Mouse (Mus musculus): ENCODE measurements at regions not wholly inside any gene's neighbourhood (a gene's known extent, or its start where the extent isn't known, plus 50 kb on each side); places are given as distances from the start of the nearest gene placed in this dataset.
A peak's percentile ranks its signal among the peaks of the same experiment; 100 is the strongest.

GRCm38 (mm10) chr11:56148956-56149355, 108.1 kb upstream of the Nmur2 start:
- no peak overlapping the region for H3K4me2 ChIP-seq (replicated peaks)
- no peak overlapping the region for H3K27ac ChIP-seq (replicated peaks)
- 77% methylated on average over 1 of the region's 1 CpGs for WGBS
- H3K27me3 ChIP-seq, result no peaks in the 10 kb centered on the region
- no peak for ATAC-seq (replicated peaks)
- no peaks in the 10 kb centered on the region for H3K9me3 ChIP-seq
- peaks cover 13% of the 10 kb centered on the region; the same call in 1 of the 2 replicates for H3K4me1 ChIP-seq
- no peak overlapping the region for H3K4me3 ChIP-seq
- no peak overlapping the region for H3K9ac ChIP-seq (replicated peaks)
- H3K36me3 ChIP-seq, result no peaks in the 10 kb centered on the region

- H3K27me3 ChIP-seq, result no peaks in the 10 kb centered on the region
- no peak overlapping the region for H3K4me2 ChIP-seq (replicated peaks)
- 71% methylated on average over 5 of the region's 5 CpGs for WGBS
- H3K27ac ChIP-seq (replicated peaks), result no peak overlapping the region
- H3K4me1 ChIP-seq, result peaks cover 12% of the 10 kb centered on the region; the same call in 1 of the 2 replicates
- no peak overlapping the region for H3K9ac ChIP-seq (replicated peaks)
- ATAC-seq (replicated peaks), result no peak
- H3K4me3 ChIP-seq, result no peak overlapping the region
- no peaks in the 10 kb centered on the region for H3K36me3 ChIP-seq
- no peaks in the 10 kb centered on the region for H3K9me3 ChIP-seq
Observed at GRCm38 (mm10) chr11:56146708-56147107, 105.9 kb upstream of the Nmur2 start.

GRCm38 (mm10) chr11:56131339-56131823, 90.6 kb upstream of the Nmur2 start:
- Histone ChIP-seq H3K9ac (replicated peaks) (no peak overlapping the region), H3K4me1 (peaks cover 4% of the 10 kb centered on the region), H3K36me3 (no peaks in the 10 kb centered on the region), H3K27ac (replicated peaks) (no peak overlapping the region), H3K4me2 (replicated peaks) (peak overlapping the region; percentile 29), H3K4me3 (no peak overlapping the region), H3K27me3 (no peaks in the 10 kb centered on the region), H3K9me3 (no peaks in the 10 kb centered on the region)
- ATAC-seq (replicated peaks), result peak; percentile 68
- 26% methylated on average over 15 of the region's 15 CpGs for WGBS

GRCm38 (mm10) chr11:56116553-56117232, 75.9 kb upstream of the Nmur2 start:
- Histone ChIP-seq H3K4me3 (no peak overlapping the region), H3K4me2 (replicated peaks) (no peak overlapping the region), H3K27me3 (no peaks in the 10 kb centered on the region), H3K9ac (replicated peaks) (no peak overlapping the region), H3K27ac (replicated peaks) (no peak overlapping the region), H3K9me3 (no peaks in the 10 kb centered on the region), H3K36me3 (no peaks in the 10 kb centered on the region), H3K4me1 (no peaks in the 10 kb centered on the region)
- ATAC-seq (replicated peaks), result peak; percentile 51; the same call in 1 of the 2 replicates
- 52% methylated on average over 12 of the region's 12 CpGs for WGBS

- Histone ChIP-seq H3K4me1 (no peaks in the 10 kb centered on the region), H3K27me3 (no peaks in the 10 kb centered on the region), H3K9ac (replicated peaks) (no peak overlapping the region), H3K27ac (replicated peaks) (no peak overlapping the region), H3K9me3 (no peaks in the 10 kb centered on the region), H3K4me3 (no peak overlapping the region), H3K4me2 (replicated peaks) (no peak overlapping the region), H3K36me3 (no peaks in the 10 kb centered on the region)
- 11% methylated on average over 3 of the region's 3 CpGs for WGBS
- ATAC-seq (replicated peaks), result peak; percentile 58
Observed at GRCm38 (mm10) chr11:56107929-56108328, 67.1 kb upstream of the Nmur2 start.

GRCm38 (mm10) chr11:56105632-56106031, 64.8 kb upstream of the Nmur2 start:
- Histone ChIP-seq H3K36me3 (no peaks in the 10 kb centered on the region), H3K27ac (replicated peaks) (no peak overlapping the region), H3K4me1 (no peaks in the 10 kb centered on the region), H3K4me2 (replicated peaks) (no peak overlapping the region), H3K27me3 (no peaks in the 10 kb centered on the region), H3K9me3 (no peaks in the 10 kb centered on the region), H3K9ac (replicated peaks) (no peak overlapping the region), H3K4me3 (no peak overlapping the region)
- ATAC-seq (replicated peaks), result no peak
- WGBS, result 32% methylated on average over 4 of the region's 4 CpGs

- no peak overlapping the region for H3K9ac ChIP-seq (replicated peaks)
- H3K36me3 ChIP-seq, result no peaks in the 10 kb centered on the region
- no peak overlapping the region for H3K4me2 ChIP-seq (replicated peaks)
- H3K4me3 ChIP-seq, result no peak overlapping the region
- 30% methylated on average over 2 of the region's 2 CpGs for WGBS
- no peak overlapping the region for H3K27ac ChIP-seq (replicated peaks)
- no peaks in the 10 kb centered on the region for H3K27me3 ChIP-seq
- no peaks in the 10 kb centered on the region for H3K4me1 ChIP-seq
- no peak for ATAC-seq (replicated peaks)
- H3K9me3 ChIP-seq, result no peaks in the 10 kb centered on the region
Observed at GRCm38 (mm10) chr11:56092891-56093290, 52.1 kb upstream of the Nmur2 start.
